Mouse (Mus musculus) heart, embryonic 10.5 days (tissue): Measurements from ENCODE around the gene Ip6k1. TPM values are rescaled to one million over a fixed set of nuclear protein-coding genes. Genes with fewer than 3 reads are reported as not detected.
A peak's percentile ranks its signal among the peaks of the same experiment; 100 is the strongest.

ENCODE experiments used
- DNase-seq: peaks from one replicate; pipeline ENCODE4 v3.0.0-alpha.2; 2017; ENCODE audit warnings: low spot score
- H3K27ac ChIP-seq: fragments of 300-500 bp; sonication (generic); 2 replicates; pipeline ENCODE4 v1.5.1; 2016; ENCODE audit warnings: mild to moderate bottlenecking
- H3K27me3 ChIP-seq: fragments of 300-500 bp; sonication (generic); 2 replicates; pipeline ENCODE4 v1.6.1; 2016; ENCODE audit warnings: mild to moderate bottlenecking; ENCODE audit not compliant: poor library complexity, insufficient read depth, severe bottlenecking
- H3K36me3 ChIP-seq: fragments of 300-500 bp; sonication (generic); 2 replicates; pipeline ENCODE4 v1.6.1; 2016; ENCODE audit warnings: mild to moderate bottlenecking, moderate library complexity
- H3K4me1 ChIP-seq: fragments of 300-500 bp; sonication (generic); 2 replicates; pipeline ENCODE4 v1.6.1; 2016; ENCODE audit warnings: mild to moderate bottlenecking
- H3K4me3 ChIP-seq: fragments of 300-500 bp; sonication (generic); 2 replicates; pipeline ENCODE4 v1.5.1; 2016; ENCODE audit warnings: mild to moderate bottlenecking, moderate library complexity
- H3K9me3 ChIP-seq: fragments of 300-500 bp; sonication (generic); 2 replicates; pipeline ENCODE4 v1.6.1; 2016; ENCODE audit warnings: mild to moderate bottlenecking, moderate library complexity
- WGBS: fragments of 180-500 bp; shearing (Covaris S2); methylation state at CpG from one replicate; pipeline ENCODE4 v1.1.7; 2016; 5-methylcytosine and 5-hydroxymethylcytosine counted together
- polyA plus RNA-seq: library from polyadenylated mRNA; unstranded; fragments of >200 nt; fragmentation: Nextera tagmentation; extraction: Ambion mirVana; gene quantifications from 2 replicates; pipeline ENCODE4 v1.2.1, GENCODE M21; 2016

Ip6k1 gene
- polyA plus RNA-seq, 1 experiment from 2014 or later: 42.3 TPM

DNA sequence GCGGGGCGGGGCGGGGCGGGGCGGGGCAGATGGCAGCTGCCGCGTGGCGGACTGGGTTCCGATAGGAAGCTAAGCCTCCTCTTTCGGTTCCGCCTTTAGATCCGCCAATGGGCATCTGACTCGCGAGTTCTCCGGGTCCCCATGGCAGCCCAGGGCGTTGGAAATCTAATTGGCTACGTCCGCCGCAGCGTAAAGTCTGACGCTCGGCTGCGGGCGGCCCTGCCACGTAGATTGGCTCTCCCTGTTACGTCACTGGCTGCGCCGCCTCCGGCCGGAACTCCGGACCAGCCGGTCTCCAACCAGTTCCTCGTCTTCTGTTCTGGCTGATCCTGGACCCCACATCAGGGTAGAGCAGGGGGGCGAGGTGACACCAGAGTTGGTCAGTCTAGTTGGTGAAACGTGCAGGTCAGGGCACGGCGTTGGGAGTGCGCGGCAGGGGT, 46.7 kb downstream of the Ip6k1 start, which contains the start of gene Gmppb:
Gene Gmppb (plus strand): TSS at position 227 of the 440 bp plus-strand sequence.
- peaks cover 44% of the 10 kb centered on the region for H3K4me1 ChIP-seq

DNA sequence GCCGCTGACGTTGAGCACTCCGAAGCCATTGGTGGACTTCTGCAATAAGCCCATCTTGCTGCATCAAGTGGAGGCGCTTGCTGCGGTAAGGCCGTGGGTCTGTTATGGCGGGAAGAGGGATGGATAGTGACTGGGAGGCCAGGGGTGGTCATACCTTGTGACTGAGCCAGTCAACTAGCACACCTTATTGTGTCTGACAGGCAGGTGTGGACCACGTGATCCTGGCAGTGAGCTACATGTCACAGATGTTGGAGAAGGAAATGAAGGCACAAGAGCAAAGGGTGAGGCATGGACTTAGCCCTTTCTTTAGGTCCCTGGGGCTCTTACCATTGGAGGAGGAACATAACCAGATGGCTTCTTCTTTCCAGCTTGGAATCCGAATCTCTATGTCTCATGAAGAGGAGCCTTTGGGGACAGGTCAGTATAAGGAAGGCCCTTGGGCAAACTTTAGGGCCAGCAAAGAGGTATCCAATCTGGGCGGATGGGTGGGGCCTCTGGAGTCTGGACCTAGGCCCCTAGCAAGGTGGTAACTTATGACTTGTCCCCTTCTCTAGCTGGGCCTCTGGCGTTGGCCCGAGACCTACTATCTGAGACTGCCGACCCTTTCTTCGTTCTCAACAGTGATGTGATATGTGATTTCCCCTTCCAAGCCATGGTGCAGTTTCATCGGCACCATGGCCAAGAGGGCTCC, 47.4 kb downstream of the Ip6k1 start:
- DNase-seq: peak; percentile 84
- no peaks in the 10 kb centered on the region for H3K27me3 ChIP-seq
- H3K4me1 ChIP-seq: peaks cover 44% of the 10 kb centered on the region
- no peaks in the 10 kb centered on the region for H3K9me3 ChIP-seq
- 41% methylated on average over 15 of the region's 15 CpGs for WGBS
- peaks cover 61% of the 10 kb centered on the region for H3K36me3 ChIP-seq
- peak overlapping the region; percentile 84 for H3K27ac ChIP-seq
- H3K4me3 ChIP-seq: peak overlapping the region; percentile 69

More for the DNA sequence above, 46.7 kb downstream of the Ip6k1 start, which contains the start of gene Gmppb:
- DNase-seq: peak; percentile 99
- H3K9me3 ChIP-seq: no peaks in the 10 kb centered on the region
- H3K27ac ChIP-seq: peak within 1 kb of the TSS; percentile 84
- H3K36me3 ChIP-seq: peaks cover 58% of the 10 kb centered on the region
- H3K4me3 ChIP-seq: peak within 1 kb of the TSS; percentile 69
- under 1% methylated on average over 36 of the region's 39 CpGs for WGBS
- H3K27me3 ChIP-seq: no peaks in the 10 kb centered on the region

- no peak overlapping the region for H3K27ac ChIP-seq
- WGBS: 91% methylated on average over 15 of the region's 15 CpGs
- no peaks in the 10 kb centered on the region for H3K9me3 ChIP-seq
- no peak overlapping the region for H3K4me3 ChIP-seq
- no peak for DNase-seq
- peaks cover 43% of the 10 kb centered on the region for H3K4me1 ChIP-seq
- H3K27me3 ChIP-seq: no peaks in the 10 kb centered on the region
- H3K36me3 ChIP-seq: peaks cover 61% of the 10 kb centered on the region
Measured at GRCm38 (mm10) chr9:108051184-108051930, 49.1 kb downstream of the Ip6k1 start.

DNA sequence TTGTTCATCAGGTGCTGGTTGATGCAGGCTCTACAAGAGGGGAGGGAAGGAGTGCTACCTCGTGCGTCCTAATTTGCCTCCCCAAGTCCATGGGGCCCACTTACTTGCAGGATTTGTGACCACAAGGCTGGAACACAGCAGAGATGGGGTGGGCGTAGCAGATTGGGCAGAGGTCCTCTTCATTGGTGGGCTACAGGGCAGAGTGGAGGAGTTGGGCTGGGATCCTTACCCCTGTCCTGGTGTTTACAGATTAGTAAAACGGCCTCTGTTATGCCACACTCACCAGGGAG, 49.6 kb downstream of the Ip6k1 start:
- WGBS: 82% methylated on average over 4 of the region's 4 CpGs
- Histone ChIP-seq H3K4me3 (no peak overlapping the region), H3K9me3 (no peaks in the 10 kb centered on the region), H3K36me3 (peaks cover 61% of the 10 kb centered on the region), H3K27ac (no peak overlapping the region), H3K4me1 (peaks cover 38% of the 10 kb centered on the region), H3K27me3 (no peaks in the 10 kb centered on the region)
- DNase-seq: no peak

- no peak overlapping the region for H3K27ac ChIP-seq
- no peaks in the 10 kb centered on the region for H3K9me3 ChIP-seq
- peaks cover 33% of the 10 kb centered on the region for H3K4me1 ChIP-seq
- WGBS: 71% methylated on average over 7 of the region's 7 CpGs
- H3K36me3 ChIP-seq: peaks cover 61% of the 10 kb centered on the region
- no peak overlapping the region for H3K4me3 ChIP-seq
- DNase-seq: no peak
- H3K27me3 ChIP-seq: no peaks in the 10 kb centered on the region
Measured at GRCm38 (mm10) chr9:108052411-108052810, 50.1 kb downstream of the Ip6k1 start.

- peak; percentile 97 for DNase-seq
- 54% methylated on average over 20 of the region's 20 CpGs for WGBS
- peak within 1 kb of the TSS; percentile 42 for H3K4me3 ChIP-seq
Measured at GRCm38 (mm10) chr9:108052885-108053664, 50.8 kb downstream of the Ip6k1 start, which contains the start of gene Amigo3. Amigo3 (plus strand) TSS chr9:108053159.

GRCm38 (mm10) chr9:108053665-108054225, 51.4 kb downstream of the Ip6k1 start:
- Histone ChIP-seq H3K36me3 (peaks cover 71% of the 10 kb centered on the region), H3K4me3 (no peak overlapping the region), H3K9me3 (no peaks in the 10 kb centered on the region), H3K4me1 (peaks cover 20% of the 10 kb centered on the region), H3K27me3 (no peaks in the 10 kb centered on the region), H3K27ac (peak overlapping the region; percentile 57)
- WGBS: 91% methylated on average over 15 of the region's 15 CpGs
- peak; percentile 74 for DNase-seq

More at GRCm38 (mm10) chr9:108052885-108053664, 50.8 kb downstream of the Ip6k1 start, which contains the start of gene Amigo3:
- Histone ChIP-seq H3K27ac (peak within 1 kb of the TSS; percentile 57), H3K36me3 (peaks cover 64% of the 10 kb centered on the region), H3K27me3 (no peaks in the 10 kb centered on the region), H3K9me3 (no peaks in the 10 kb centered on the region), H3K4me1 (peaks cover 26% of the 10 kb centered on the region)

DNA sequence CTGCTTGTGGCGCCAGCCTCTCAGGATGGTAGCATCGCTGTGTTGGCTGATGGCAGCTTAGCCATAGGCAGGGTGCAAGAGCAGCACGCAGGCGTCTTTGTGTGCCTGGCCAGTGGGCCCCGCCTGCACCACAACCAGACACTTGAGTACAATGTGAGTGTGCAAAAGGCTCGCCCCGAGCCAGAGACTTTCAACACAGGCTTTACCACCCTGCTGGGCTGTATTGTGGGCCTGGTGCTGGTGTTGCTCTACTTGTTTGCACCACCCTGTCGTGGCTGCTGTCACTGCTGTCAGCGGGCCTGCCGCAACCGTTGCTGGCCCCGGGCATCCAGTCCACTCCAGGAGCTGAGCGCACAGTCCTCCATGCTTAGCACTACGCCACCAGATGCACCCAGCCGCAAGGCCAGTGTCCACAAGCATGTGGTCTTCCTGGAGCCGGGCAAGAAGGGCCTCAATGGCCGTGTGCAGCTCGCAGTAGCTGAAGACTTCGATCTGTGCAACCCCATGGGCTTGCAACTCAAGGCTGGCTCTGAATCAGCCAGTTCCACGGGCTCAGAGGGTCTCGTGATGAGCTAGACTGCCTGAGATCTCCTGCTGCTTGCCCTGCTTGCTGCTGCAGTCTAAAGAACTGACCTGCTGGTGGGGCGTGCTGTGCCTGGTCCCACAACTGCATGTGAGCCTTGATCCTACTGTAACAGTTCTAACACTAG, 52.2 kb downstream of the Ip6k1 start:
- 84% methylated on average over 22 of the region's 22 CpGs for WGBS
- H3K27ac ChIP-seq: no peak overlapping the region
- no peak overlapping the region for H3K4me3 ChIP-seq
- H3K27me3 ChIP-seq: no peaks in the 10 kb centered on the region
- H3K4me1 ChIP-seq: peaks cover 19% of the 10 kb centered on the region
- DNase-seq: peak; percentile 75
- peaks cover 78% of the 10 kb centered on the region for H3K36me3 ChIP-seq
- H3K9me3 ChIP-seq: no peaks in the 10 kb centered on the region

DNA sequence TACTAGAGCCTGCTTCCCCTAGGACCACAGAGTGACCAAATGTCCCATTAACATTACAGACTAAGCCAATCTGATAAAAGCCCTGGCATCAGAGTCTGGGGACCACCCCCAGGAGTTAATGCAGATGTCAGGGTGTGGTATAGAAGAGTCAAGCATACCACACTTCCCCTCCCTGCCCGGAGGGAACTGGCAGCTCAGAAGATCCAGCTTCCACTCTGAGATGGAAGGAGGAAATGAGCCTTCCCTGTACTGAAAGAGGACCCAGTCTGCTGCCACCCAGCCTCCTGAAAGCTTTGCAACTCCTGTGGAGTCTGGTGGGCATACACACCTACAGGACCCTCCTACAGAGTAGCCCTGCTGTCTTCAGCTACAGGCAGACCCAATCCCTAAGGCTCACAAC, 52.8 kb downstream of the Ip6k1 start:
- H3K27ac ChIP-seq: no peak overlapping the region
- no peaks in the 10 kb centered on the region for H3K27me3 ChIP-seq
- no peak overlapping the region for H3K4me3 ChIP-seq
- no peaks in the 10 kb centered on the region for H3K9me3 ChIP-seq
- peaks cover 84% of the 10 kb centered on the region for H3K36me3 ChIP-seq
- peak; percentile 68 for DNase-seq
- H3K4me1 ChIP-seq: peaks cover 14% of the 10 kb centered on the region
- WGBS: 63% methylated on average over 1 of the region's 1 CpGs

DNA sequence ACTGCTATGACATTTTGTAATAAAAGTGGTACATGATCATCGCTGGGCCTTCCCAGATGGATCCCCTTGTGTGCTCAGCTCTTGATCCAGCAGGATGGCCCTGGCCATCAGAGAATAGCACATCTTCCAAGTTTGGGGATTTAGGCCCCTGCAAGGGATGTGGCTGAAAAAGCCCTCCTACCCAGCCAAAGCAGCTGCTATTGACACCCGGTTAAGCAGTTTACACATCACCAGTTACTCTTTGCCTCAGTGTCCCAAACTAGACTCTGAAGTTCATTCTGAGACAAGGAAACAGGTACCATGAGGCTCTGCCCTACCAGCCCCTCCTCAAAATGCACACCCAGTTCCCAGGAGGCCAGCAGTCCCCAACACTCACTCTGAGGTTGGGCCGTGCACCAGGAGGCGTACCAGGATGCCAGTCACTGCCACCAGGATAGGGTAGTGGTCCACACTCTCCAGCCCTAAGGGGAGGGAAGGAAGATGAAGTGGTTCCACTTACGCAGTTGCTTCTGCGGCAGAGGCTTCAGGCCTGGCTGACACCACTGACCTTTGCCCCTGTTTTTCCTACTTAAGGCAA, 53.4 kb downstream of the Ip6k1 start:
- peak; percentile 55 for DNase-seq
- WGBS: 89% methylated on average over 6 of the region's 6 CpGs

GRCm38 (mm10) chr9:108056361-108057261, 54.3 kb downstream of the Ip6k1 start:
- no peaks in the 10 kb centered on the region for H3K9me3 ChIP-seq
- 83% methylated on average over 28 of the region's 28 CpGs for WGBS
- no peaks in the 10 kb centered on the region for H3K27me3 ChIP-seq
- DNase-seq: peak; percentile 74
- peaks cover 80% of the 10 kb centered on the region for H3K36me3 ChIP-seq
- peaks cover 23% of the 10 kb centered on the region for H3K4me1 ChIP-seq
- H3K27ac ChIP-seq: no peak overlapping the region
- no peak overlapping the region for H3K4me3 ChIP-seq

More for the DNA sequence above, 53.4 kb downstream of the Ip6k1 start:
- Histone ChIP-seq H3K27ac (no peak overlapping the region), H3K4me1 (peaks cover 19% of the 10 kb centered on the region), H3K27me3 (no peaks in the 10 kb centered on the region), H3K36me3 (peaks cover 83% of the 10 kb centered on the region), H3K9me3 (no peaks in the 10 kb centered on the region), H3K4me3 (no peak overlapping the region)
